Mouse (Mus musculus): ENCODE data around the gene Atad3a. TPM values are rescaled to one million over a fixed set of nuclear protein-coding genes. Genes with fewer than 3 reads are reported as not detected.

Gene Atad3a
- polyA plus RNA-seq, 1 experiment from 2014 or later = 91.0 TPM

DNA sequence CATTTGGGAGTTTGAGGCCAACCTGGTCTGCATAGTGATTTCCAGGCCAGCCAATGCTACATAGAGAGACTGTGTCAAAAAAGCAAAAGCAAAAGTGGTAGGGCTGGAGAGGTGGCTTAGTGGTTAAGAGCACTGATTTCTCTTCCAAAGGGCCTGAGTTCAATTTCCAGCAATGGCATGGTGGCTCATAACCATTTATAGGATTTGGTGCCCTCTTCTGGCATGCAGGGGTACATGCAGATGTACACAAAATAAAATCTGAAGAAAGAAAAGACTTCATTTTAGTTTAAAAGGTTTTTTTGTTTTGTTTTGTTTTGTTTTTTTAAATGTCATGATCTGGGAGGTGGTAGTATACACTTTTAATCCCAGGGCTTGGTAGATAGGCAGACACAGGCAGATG is 60.5 kb downstream of the Atad3a start:
- H3K27me3 ChIP-seq = peaks cover 2% of the 10 kb centered on the region; the same call in 1 of the 2 replicates
- no peaks in the 10 kb centered on the region for H3K9me3 ChIP-seq
- ATAC-seq (replicated peaks) = no peak
- no peaks in the 10 kb centered on the region for H3K36me3 ChIP-seq
- no peak overlapping the region for H3K4me3 ChIP-seq
- H3K4me2 ChIP-seq (replicated peaks) = no peak overlapping the region
- no peak overlapping the region for H3K9ac ChIP-seq (replicated peaks)
- H3K27ac ChIP-seq (replicated peaks) = no peak overlapping the region
- peaks cover 22% of the 10 kb centered on the region for H3K4me1 ChIP-seq

DNA sequence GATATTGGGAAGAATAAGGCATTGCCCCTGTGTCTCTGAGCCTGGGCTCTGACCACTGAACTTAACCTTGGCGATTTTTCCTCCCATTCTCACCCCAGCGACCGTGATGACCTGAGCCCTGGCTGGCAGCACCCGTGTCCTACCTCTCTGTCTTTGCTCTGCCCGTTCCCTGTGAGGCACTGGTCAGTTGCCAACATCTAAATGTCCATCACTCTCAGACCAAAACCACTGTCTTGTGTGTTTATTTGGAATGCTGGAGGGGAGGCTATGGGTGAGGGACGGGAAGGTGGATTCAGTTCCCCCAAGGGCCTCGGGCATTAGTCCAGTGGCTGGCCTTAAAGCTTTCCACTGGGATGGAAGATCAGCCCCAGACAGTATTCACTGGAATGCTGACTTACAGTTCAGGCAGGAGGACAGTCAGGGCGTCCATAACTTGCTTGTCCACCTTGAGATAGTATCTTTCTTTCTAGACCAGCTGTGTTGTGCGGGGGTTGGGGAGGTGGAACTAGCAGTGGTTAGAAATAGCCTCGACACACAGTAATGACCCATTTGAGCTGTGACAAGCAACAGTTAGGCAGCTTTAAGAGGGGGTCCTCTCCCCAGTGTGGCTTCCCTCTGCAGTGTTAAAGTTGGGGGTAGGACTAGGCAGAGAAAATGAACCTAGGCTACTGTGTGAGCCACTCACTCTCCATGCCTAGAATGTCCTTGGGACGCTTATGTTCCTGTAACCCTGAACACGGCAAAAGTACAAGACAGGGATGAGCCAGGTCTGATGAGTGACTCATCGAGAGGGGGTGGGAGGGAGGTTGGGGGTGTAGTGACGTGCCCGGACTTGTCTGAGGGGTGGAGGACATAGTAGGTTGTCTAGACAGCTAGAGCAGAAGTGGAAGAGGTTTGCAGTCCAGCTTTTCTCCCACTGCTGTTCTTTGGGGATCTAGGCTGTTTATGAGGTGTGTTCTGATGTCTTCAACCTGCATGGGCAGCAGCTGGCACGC is 64.3 kb downstream of the Atad3a start:
- no peak for ATAC-seq (replicated peaks)
- Histone ChIP-seq H3K4me1 (peaks cover 24% of the 10 kb centered on the region), H3K27me3 (peaks cover 5% of the 10 kb centered on the region; the same call in 1 of the 2 replicates), H3K36me3 (no peaks in the 10 kb centered on the region), H3K9me3 (no peaks in the 10 kb centered on the region), H3K27ac (replicated peaks) (no peak overlapping the region), H3K4me2 (replicated peaks) (peak overlapping the region; percentile 58), H3K9ac (replicated peaks) (no peak overlapping the region), H3K4me3 (peak overlapping the region; percentile 69; the same call in 1 of the 2 replicates)
- 83% methylated on average over 16 of the region's 16 CpGs for WGBS

GRCm38 (mm10) chr4:155695531-155696062 is 65.3 kb downstream of the Atad3a start:
- no peaks in the 10 kb centered on the region for H3K9me3 ChIP-seq
- WGBS = 77% methylated on average over 4 of the region's 4 CpGs
- H3K36me3 ChIP-seq = no peaks in the 10 kb centered on the region
- peak overlapping the region; percentile 58 for H3K4me2 ChIP-seq (replicated peaks)
- H3K4me3 ChIP-seq = peak overlapping the region; percentile 69
- peaks cover 28% of the 10 kb centered on the region for H3K4me1 ChIP-seq
- ATAC-seq (replicated peaks) = no peak
- peak overlapping the region; percentile 69 for H3K9ac ChIP-seq (replicated peaks)
- no peak overlapping the region for H3K27ac ChIP-seq (replicated peaks)
- H3K27me3 ChIP-seq = peaks cover 5% of the 10 kb centered on the region; the same call in 1 of the 2 replicates

DNA sequence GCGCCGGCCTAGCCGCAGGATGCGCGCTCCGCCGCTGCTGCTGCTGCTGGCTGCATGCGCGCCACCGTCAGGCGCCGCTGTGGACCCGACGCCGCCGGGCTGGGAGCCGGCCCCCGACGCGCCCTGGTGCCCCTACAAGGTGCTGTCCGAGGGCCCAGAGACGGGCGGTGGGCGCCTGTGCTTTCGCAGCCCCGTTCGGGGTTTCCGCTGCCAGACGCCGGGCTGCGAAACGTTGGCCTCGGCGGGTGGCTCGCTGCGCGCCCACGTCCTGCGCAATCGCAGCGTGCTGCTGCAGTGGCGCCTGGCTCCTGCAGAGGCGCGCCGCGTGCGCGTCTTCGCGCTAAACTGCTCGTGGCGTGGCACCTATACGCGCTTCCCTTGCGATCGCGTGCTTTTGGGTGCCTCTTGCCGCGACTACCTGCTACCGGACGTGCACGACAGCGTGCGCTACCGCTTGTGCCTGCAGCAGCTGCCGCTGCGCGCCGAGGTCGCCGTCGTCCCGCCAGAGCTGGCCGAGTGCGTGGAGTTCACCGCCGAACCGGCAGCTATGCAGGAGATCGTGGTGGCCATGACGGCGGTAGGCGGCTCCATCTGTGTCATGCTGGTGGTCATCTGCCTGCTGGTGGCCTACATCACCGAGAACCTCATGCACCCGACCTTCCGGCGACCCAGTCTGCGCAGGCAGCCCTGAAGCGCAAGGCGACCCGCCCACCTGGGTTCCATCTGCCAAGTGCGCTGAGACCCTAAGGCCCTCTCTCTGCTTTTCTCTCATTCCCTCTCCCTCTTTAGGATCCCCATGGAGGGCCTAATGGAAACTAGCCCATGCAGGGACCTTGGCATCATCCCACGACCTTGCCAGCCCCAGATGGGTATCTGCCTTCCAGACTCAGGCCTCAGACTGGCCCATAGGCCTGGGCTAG is 66.2 kb downstream of the Atad3a start:
- peak overlapping the region; percentile 58 for H3K4me2 ChIP-seq (replicated peaks)
- ATAC-seq (replicated peaks) = peak; percentile 87
- H3K4me3 ChIP-seq = peak overlapping the region; percentile 69
- peak overlapping the region; percentile 89 for H3K27ac ChIP-seq (replicated peaks)
- peaks cover 5% of the 10 kb centered on the region; the same call in 1 of the 2 replicates for H3K27me3 ChIP-seq
- peaks cover 28% of the 10 kb centered on the region for H3K4me1 ChIP-seq
- H3K36me3 ChIP-seq = no peaks in the 10 kb centered on the region
- peak overlapping the region; percentile 69 for H3K9ac ChIP-seq (replicated peaks)
- WGBS = under 1% methylated on average over 85 of the region's 92 CpGs
- no peaks in the 10 kb centered on the region for H3K9me3 ChIP-seq

DNA sequence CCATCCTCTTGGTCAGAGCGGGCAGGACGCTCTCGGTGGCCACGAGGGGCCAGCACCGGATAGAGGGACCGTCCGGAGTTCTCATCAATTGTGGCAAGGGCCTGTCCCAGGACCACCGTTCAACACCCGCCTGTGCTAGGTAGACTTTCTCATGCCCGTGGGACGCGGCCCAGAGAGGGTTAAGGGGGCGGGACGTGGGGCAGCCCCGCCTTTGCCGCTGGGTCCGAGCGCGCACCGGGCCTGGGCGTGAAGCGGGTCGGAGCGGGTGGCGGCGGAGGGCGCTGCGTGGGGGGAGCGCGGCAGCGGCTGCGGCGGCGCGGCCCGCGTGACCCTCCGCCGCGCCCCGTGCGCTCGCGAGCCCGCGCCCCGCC is 66.8 kb downstream of the Atad3a start, which contains the start of gene Fndc10:
Fndc10 (plus strand) TSS at position 232 of the 371 bp plus-strand sequence.
- peaks cover 28% of the 10 kb centered on the region for H3K4me1 ChIP-seq
- H3K4me2 ChIP-seq (replicated peaks) = peak within 1 kb of the TSS; percentile 58
- H3K27me3 ChIP-seq = peaks cover 5% of the 10 kb centered on the region; the same call in 1 of the 2 replicates
- ATAC-seq (replicated peaks) = peak; percentile 93
- peak within 1 kb of the TSS; percentile 69 for H3K9ac ChIP-seq (replicated peaks)
- H3K36me3 ChIP-seq = no peaks in the 10 kb centered on the region
- no peaks in the 10 kb centered on the region for H3K9me3 ChIP-seq
- under 1% methylated on average over 28 of the region's 47 CpGs for WGBS
- H3K27ac ChIP-seq (replicated peaks) = peak within 1 kb of the TSS; percentile 89
- peak within 1 kb of the TSS; percentile 69 for H3K4me3 ChIP-seq

- Histone ChIP-seq H3K27me3 (peaks cover 5% of the 10 kb centered on the region; the same call in 1 of the 2 replicates), H3K4me2 (replicated peaks) (no peak overlapping the region), H3K27ac (replicated peaks) (no peak overlapping the region), H3K4me3 (no peak overlapping the region), H3K4me1 (peaks cover 28% of the 10 kb centered on the region), H3K9ac (replicated peaks) (no peak overlapping the region), H3K36me3 (no peaks in the 10 kb centered on the region), H3K9me3 (no peaks in the 10 kb centered on the region)
- no peak for ATAC-seq (replicated peaks)
- WGBS = 96% methylated on average over 3 of the region's 3 CpGs
These were observed 68.5 kb downstream of the Atad3a start for GRCm38 (mm10) chr4:155692421-155692820.

Small RNA genes lying within 50 kb of the gene (microRNA-seq; reads per million reads assigned to microRNA genes)
- not detected for gene Gm27743

Other genes with a start within 250 kb of the Atad3a start
- 109 and 110 TPM in 2 replicates for gene Nadk, start 198.7 kb downstream of the Atad3a start, polyA plus RNA-seq (2015; fragmentation: Nextera tagmentation; extraction: Ambion mirVana)
- gene Slc35e2, start 159.7 kb downstream of the Atad3a start, polyA plus RNA-seq (2015; fragmentation: Nextera tagmentation; extraction: Ambion mirVana) = 10.9 and 12.9 TPM in 2 replicates
- gene Cdk11b, start 136.2 kb downstream of the Atad3a start, polyA plus RNA-seq (2015; fragmentation: Nextera tagmentation; extraction: Ambion mirVana) = 60.8 and 63.5 TPM in 2 replicates
- gene Gm10563, start 115.7 kb downstream of the Atad3a start, polyA plus RNA-seq (2015; fragmentation: Nextera tagmentation; extraction: Ambion mirVana) = not detected in 2 replicates
- gene Mmp23, start 107.7 kb downstream of the Atad3a start, polyA plus RNA-seq (2015; fragmentation: Nextera tagmentation; extraction: Ambion mirVana) = 2.3 and 2.6 TPM in 2 replicates
- 51.6 and 52.1 TPM in 2 replicates for gene Mib2, start 91.9 kb downstream of the Atad3a start, polyA plus RNA-seq (2015; fragmentation: Nextera tagmentation; extraction: Ambion mirVana)
- 8.2 and 10.9 TPM in 2 replicates for gene Fndc10, start 66.8 kb downstream of the Atad3a start, polyA plus RNA-seq (2015; fragmentation: Nextera tagmentation; extraction: Ambion mirVana)
- 144 and 146 TPM in 2 replicates for gene Ssu72, start 56.3 kb downstream of the Atad3a start, polyA plus RNA-seq (2015; fragmentation: Nextera tagmentation; extraction: Ambion mirVana)
- gene Tmem240, start 26.3 kb downstream of the Atad3a start, polyA plus RNA-seq (2015; fragmentation: Nextera tagmentation; extraction: Ambion mirVana) = 10.4 TPM in 2 replicates
- 21.8 and 22.6 TPM in 2 replicates for gene Vwa1, start 13.6 kb upstream of the Atad3a start, polyA plus RNA-seq (2015; fragmentation: Nextera tagmentation; extraction: Ambion mirVana)
- gene Tmem88b, start 24.8 kb upstream of the Atad3a start, polyA plus RNA-seq (2015; fragmentation: Nextera tagmentation; extraction: Ambion mirVana) = 0.29 and 0.60 TPM in 2 replicates
- not detected in 2 replicates for gene Ankrd65, start 29.3 kb upstream of the Atad3a start, polyA plus RNA-seq (2015; fragmentation: Nextera tagmentation; extraction: Ambion mirVana)
- 228 and 244 TPM in 2 replicates for gene Mrpl20, start 41.8 kb upstream of the Atad3a start, polyA plus RNA-seq (2015; fragmentation: Nextera tagmentation; extraction: Ambion mirVana)
- 172 and 173 TPM in 2 replicates for gene Ccnl2, start 51.4 kb upstream of the Atad3a start, polyA plus RNA-seq (2015; fragmentation: Nextera tagmentation; extraction: Ambion mirVana)
- gene Aurkaip1, start 70.2 kb upstream of the Atad3a start, polyA plus RNA-seq (2015; fragmentation: Nextera tagmentation; extraction: Ambion mirVana) = 127 and 130 TPM in 2 replicates
- gene Mxra8, start 78.6 kb upstream of the Atad3a start, polyA plus RNA-seq (2015; fragmentation: Nextera tagmentation; extraction: Ambion mirVana) = 15.0 and 19.0 TPM in 2 replicates
- gene Dvl1, start 86.3 kb upstream of the Atad3a start, polyA plus RNA-seq (2015; fragmentation: Nextera tagmentation; extraction: Ambion mirVana) = 10.6 and 23.1 TPM in 2 replicates
- 0.64 and 0.73 TPM in 2 replicates for gene Tas1r3, start 102.3 kb upstream of the Atad3a start, polyA plus RNA-seq (2015; fragmentation: Nextera tagmentation; extraction: Ambion mirVana)
- gene Cptp, start 108.3 kb upstream of the Atad3a start, polyA plus RNA-seq (2015; fragmentation: Nextera tagmentation; extraction: Ambion mirVana) = 20.5 and 22.9 TPM in 2 replicates
- gene Ints11, start 108.5 kb upstream of the Atad3a start, polyA plus RNA-seq (2015; fragmentation: Nextera tagmentation; extraction: Ambion mirVana) = 90.6 and 99.9 TPM in 2 replicates
- gene Pusl1, start 130.7 kb upstream of the Atad3a start, polyA plus RNA-seq (2015; fragmentation: Nextera tagmentation; extraction: Ambion mirVana) = 61.5 and 64.8 TPM in 2 replicates
- gene Acap3, start 130.7 kb upstream of the Atad3a start, polyA plus RNA-seq (2015; fragmentation: Nextera tagmentation; extraction: Ambion mirVana) = 82.2 and 84.5 TPM in 2 replicates
- 123 and 127 TPM in 2 replicates for gene Ube2j2, start 182.7 kb upstream of the Atad3a start, polyA plus RNA-seq (2015; fragmentation: Nextera tagmentation; extraction: Ambion mirVana)
- 7.4 and 9.0 TPM in 2 replicates for gene C1qtnf12, start 201.2 kb upstream of the Atad3a start, polyA plus RNA-seq (2015; fragmentation: Nextera tagmentation; extraction: Ambion mirVana)
- 27.8 and 30.2 TPM in 2 replicates for gene B3galt6, start 231.6 kb upstream of the Atad3a start, polyA plus RNA-seq (2015; fragmentation: Nextera tagmentation; extraction: Ambion mirVana)
- 114 and 117 TPM in 2 replicates for gene Sdf4, start 231.8 kb upstream of the Atad3a start, polyA plus RNA-seq (2015; fragmentation: Nextera tagmentation; extraction: Ambion mirVana)

All from forebrain, embryonic 15.5 days (tissue).